Mouse (Mus musculus) C2C12 (cell line): ENCODE measurements around the gene Hoxa9. TPM values are rescaled to one million over a fixed set of nuclear protein-coding genes. Genes with fewer than 3 reads are reported as not detected.
A peak's percentile ranks its signal among the peaks of the same experiment; 100 is the strongest.

Experiments
- H3K27me3 ChIP-seq: one replicate; pipeline ENCODE4 v1.6.1; 2011; ENCODE audit not compliant: control insufficient read depth, insufficient read depth, insufficient read length
- H3K36me3 ChIP-seq: one replicate; pipeline ENCODE4 v1.6.1; 2011; ENCODE audit not compliant: control insufficient read depth, insufficient read depth
- H3K4me3 ChIP-seq: one replicate; pipeline ENCODE4 v1.5.1; 2011; ENCODE audit warnings: mild to moderate bottlenecking, control low read depth; ENCODE audit not compliant: poor library complexity, insufficient read depth, severe bottlenecking
- H3K79me2 ChIP-seq: one replicate; pipeline ENCODE4 v1.6.1; 2011; ENCODE audit not compliant: control insufficient read depth, insufficient read depth
- H3K79me3 ChIP-seq: one replicate; pipeline ENCODE4 v1.6.1; 2011; ENCODE audit warnings: low read depth, control low read depth
- H3ac ChIP-seq: one replicate; pipeline ENCODE3; 2011; ENCODE audit warnings: low read depth; ENCODE audit not compliant: control insufficient read depth, insufficient read length
- CEBPB ChIP-seq: IDR thresholded peaks from one replicate; pipeline ENCODE4 v1.6.1; 2011; ENCODE audit warnings: low read depth, mild to moderate bottlenecking, control low read depth, moderate library complexity
- CTCF ChIP-seq: IDR thresholded peaks from one replicate; pipeline ENCODE4 v1.5.1; 2011; ENCODE audit not compliant: control insufficient read depth, insufficient read depth, insufficient read length
- FOSL1 ChIP-seq: IDR thresholded peaks from one replicate; pipeline ENCODE4 v1.8.0; 2011; ENCODE audit warnings: mild to moderate bottlenecking, low read length; ENCODE audit not compliant: poor library complexity, insufficient read depth, severe bottlenecking
- MAX ChIP-seq: IDR thresholded peaks from one replicate; pipeline ENCODE4 v1.6.1; 2011; ENCODE audit warnings: mild to moderate bottlenecking, control low read depth
- MYOD1 ChIP-seq: IDR thresholded peaks from one replicate; pipeline ENCODE4 v1.6.1; 2011; ENCODE audit warnings: low read depth; ENCODE audit not compliant: control insufficient read depth, insufficient read length
- MYOG ChIP-seq: IDR thresholded peaks from one replicate; pipeline ENCODE4 v1.6.1; 2011; ENCODE audit not compliant: control insufficient read depth, insufficient read length; ENCODE audit errors: extremely low read depth
- USF1 ChIP-seq: IDR thresholded peaks from one replicate; pipeline ENCODE4 v1.6.1; 2011; ENCODE audit warnings: low read depth, mild to moderate bottlenecking, control low read depth, moderate library complexity
- polyA plus RNA-seq: library from polyadenylated mRNA; unstranded; fragments of >200 nt; fragmentation: generic; extraction: Trizol; gene quantifications from one replicate; pipeline ENCODE4 v1.2.1, GENCODE M21; 2012; ENCODE audit warnings: missing spikeins

The Hoxa9 gene
- polyA plus RNA-seq, 1 experiment = 19.3 TPM

DNA sequence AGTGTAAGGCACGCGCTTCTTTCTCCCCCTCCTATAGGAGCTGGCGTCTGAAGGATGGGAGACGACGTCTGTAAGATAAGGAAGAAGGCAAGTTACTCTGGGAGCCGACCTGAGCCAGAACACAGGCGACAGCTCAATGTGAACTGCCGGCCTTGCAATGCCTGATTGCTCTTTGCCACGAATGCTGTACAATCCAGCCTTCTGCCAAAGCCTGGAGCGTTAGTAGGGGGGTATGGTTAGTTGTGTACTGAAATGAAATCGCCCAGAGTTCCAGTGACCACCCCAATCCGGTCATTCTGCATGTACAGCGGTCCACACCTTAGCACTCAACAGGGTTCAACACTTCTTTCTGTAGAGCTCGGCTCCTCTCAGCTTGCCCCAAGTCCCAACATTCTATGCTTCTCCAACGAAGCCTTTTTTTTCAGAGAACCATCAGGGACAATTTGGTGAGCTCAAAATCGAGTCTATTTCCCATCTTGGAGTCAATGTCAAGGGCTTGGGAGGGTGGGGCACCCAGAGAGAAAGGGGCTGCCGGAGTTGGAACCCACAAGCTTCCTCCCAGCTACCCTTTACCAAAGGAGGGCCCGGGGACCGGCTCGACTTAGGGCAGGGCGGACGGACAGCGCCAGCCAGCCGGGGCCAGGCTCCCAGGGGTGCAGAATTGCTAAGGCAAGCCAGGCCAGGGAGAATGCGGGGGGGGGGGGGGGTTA lies 28.3 kb upstream of the Hoxa9 start:
- no peak overlapping the region for H3K4me3 ChIP-seq
- no peaks in the 10 kb centered on the region for H3K79me2 ChIP-seq
- H3K27me3 ChIP-seq = no peaks in the 10 kb centered on the region
- no peak for TF ChIP-seq CEBPB
- TF ChIP-seq MYOD1 = no peak
- no peak for TF ChIP-seq FOSL1
- TF ChIP-seq CTCF = no peak
- no peak for TF ChIP-seq MYOG
- no peak for TF ChIP-seq MAX
- TF ChIP-seq USF1 = no peak
- no peak overlapping the region for H3ac ChIP-seq
- no peaks in the 10 kb centered on the region for H3K79me3 ChIP-seq
- H3K36me3 ChIP-seq = no peaks in the 10 kb centered on the region

DNA sequence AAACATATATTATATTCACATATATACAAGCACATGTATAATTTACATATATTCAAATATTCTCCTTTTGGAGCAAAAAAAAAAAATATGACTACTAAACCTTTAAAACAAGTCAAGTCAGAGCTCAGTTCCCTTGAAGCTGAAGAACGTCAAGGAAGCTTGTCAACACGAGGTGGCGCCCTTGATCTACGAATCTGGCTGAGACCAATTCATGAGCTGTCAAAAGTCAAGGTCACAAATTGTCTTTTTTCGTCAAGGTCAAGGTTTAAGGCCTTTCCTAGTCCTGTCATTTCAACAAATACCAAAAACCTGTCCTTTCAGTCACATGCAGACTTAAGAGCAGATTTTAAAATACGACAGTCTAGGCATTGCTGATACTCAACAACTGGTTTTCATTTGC lies 26.1 kb upstream of the Hoxa9 start:
- Histone ChIP-seq H3K79me2 (peaks cover 4% of the 10 kb centered on the region), H3K4me3 (no peak overlapping the region), H3K36me3 (peaks cover under 1% of the 10 kb centered on the region), H3K27me3 (no peaks in the 10 kb centered on the region), H3ac (no peak overlapping the region), H3K79me3 (no peaks in the 10 kb centered on the region)
- TF ChIP-seq CEBPB = no peak
- peak; percentile 65 for TF ChIP-seq CTCF
- no peak for TF ChIP-seq FOSL1
- no peak for TF ChIP-seq MYOG
- no peak for TF ChIP-seq USF1
- no peak for TF ChIP-seq MYOD1
- no peak for TF ChIP-seq MAX

DNA sequence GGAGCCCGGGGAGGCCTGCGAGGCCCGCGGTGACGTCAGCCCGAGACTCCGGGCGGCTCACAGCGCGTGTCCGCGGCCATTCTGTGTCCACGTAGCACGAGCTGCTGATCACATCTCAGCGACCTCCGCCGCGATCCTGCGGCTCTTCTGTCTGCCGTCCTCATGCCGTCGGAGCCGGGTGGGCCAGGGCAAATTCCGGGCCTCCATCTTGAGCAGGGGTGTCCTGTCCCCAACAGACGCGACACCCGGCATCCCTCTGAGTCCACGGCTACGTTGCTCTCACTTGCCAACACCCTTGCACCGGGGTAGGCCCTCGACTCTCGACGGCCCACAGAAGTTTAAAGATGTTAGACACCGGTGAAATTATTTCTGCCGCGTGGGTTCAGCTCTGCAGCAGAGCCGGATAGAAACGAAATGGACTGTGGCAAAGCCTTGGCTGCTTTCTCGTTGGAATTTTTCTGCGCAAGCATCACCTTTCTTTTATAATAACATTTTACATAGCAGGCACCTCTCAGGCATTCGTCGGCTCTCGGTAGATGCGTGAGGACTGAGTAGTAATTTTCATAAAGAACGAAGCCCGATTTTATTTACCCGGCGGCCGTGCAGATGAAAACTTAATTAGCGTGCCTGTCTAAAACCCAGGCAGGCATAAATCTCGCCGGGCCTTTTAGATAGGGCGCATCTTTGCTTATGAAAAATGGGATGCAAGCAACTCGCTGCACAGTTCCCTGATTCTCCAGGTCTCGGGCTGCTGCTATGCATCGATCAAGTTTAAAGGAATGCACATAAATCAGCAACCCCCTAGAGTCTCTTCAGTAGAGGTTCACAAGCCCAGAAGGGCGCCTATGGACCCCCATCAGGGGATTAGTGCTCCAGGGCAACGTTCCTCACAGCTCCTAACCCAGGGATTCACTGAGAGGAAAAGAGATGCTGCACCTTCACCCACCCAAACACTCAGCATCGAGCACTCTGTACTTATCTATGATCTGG lies 22.9 kb upstream of the Hoxa9 start:
- Histone ChIP-seq H3K27me3 (no peaks in the 10 kb centered on the region), H3K79me2 (peaks cover 31% of the 10 kb centered on the region), H3K36me3 (peaks cover 13% of the 10 kb centered on the region), H3K4me3 (no peak overlapping the region), H3ac (peak overlapping the region; percentile 3), H3K79me3 (peaks cover 16% of the 10 kb centered on the region)
- TF ChIP-seq CTCF (no peak), USF1 (no peak), MYOG (no peak), CEBPB (no peak), MYOD1 (no peak), FOSL1 (no peak), MAX (no peak)

DNA sequence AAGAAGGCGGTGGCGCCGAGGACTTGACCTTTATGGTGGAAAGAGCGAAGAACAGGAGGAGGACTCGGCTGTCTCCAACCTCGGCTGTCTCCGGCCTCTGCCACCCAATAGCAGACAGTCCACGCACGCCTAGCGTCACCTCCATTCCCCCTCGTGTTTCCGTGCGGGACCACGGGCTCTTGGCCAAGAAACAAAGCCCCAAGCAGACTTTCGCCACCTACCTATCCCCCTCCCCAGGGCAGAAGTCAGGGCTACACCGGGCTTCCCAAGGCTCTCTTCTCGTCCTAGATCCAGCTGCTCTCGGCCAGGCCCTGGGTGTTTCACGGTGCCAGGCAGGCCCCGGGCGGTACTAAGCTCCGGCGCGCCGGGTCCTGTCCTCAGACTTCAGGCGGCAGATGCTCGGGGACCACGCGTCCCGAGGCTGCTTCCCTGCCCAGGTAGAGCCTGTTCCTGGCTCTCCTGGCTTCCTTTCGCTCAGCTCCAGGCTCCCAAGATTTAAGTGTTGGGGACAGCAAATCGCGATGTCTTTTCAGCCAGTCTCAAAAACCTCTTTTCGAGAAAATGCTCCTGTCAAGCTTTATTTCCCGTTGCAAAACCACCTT lies 22.0 kb upstream of the Hoxa9 start:
- TF ChIP-seq FOSL1 (no peak), CEBPB (no peak), USF1 (no peak), CTCF (no peak), MYOG (no peak), MAX (no peak), MYOD1 (no peak)
- Histone ChIP-seq H3K4me3 (peak overlapping the region; percentile 11), H3K79me2 (peaks cover 41% of the 10 kb centered on the region), H3K36me3 (peaks cover 13% of the 10 kb centered on the region), H3ac (peak overlapping the region; percentile 73), H3K27me3 (no peaks in the 10 kb centered on the region), H3K79me3 (peaks cover 20% of the 10 kb centered on the region)

DNA sequence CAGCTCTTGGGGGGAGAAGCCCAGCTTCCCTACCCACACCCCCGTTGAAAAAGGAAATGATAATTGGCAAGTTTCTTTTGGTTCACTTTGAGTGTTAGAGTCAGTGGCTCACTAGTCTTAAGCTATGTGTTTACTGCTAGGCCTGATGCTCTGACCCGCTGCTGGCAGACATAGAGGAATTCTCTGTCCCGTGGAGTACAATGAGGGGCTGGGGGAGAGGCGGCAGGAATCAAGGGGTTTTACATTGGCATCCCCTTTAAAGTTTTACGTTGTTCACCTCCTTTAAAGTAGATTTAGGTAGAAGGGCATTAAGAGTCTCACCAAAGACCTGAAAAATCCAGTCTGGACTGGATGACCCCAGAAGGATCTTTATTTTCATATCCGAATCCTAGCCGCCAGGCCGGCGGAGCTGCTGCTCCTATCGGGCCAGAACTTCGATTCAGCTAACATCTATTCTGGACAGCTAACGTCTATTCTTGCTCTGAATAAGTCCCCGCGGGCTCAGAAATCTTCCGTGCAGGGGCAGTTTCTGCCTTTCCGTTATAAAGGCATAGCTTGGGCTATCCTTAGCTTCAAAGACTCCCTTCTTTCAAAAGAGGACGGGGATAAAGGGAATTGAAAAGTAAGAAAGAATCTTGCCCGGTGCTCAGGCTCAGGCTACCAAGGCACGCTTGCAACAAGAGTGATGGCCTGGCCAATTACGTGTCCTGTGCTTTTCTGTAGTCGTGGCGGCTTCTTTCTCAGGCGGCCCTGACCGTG lies 21.3 kb upstream of the Hoxa9 start:
- Histone ChIP-seq H3ac (peak overlapping the region; percentile 73), H3K79me2 (peaks cover 47% of the 10 kb centered on the region), H3K79me3 (peaks cover 26% of the 10 kb centered on the region), H3K36me3 (peaks cover 13% of the 10 kb centered on the region), H3K4me3 (peak overlapping the region; percentile 11), H3K27me3 (no peaks in the 10 kb centered on the region)
- TF ChIP-seq CTCF (no peak), USF1 (no peak), MYOD1 (no peak), CEBPB (no peak), MYOG (no peak), FOSL1 (no peak), MAX (no peak)
